Mouse (Mus musculus) heart, postnatal 0 days (tissue): Measurements from ENCODE around the gene Dync1li2.

Source experiments
- CTCF ChIP-seq: IDR thresholded peaks from 2 replicates; pipeline ENCODE4 v1.5.1; 2016; ENCODE audit warnings: antibody characterized with exemption, control low read depth, low read depth
- EP300 ChIP-seq: IDR thresholded peaks from 2 replicates; pipeline ENCODE4 v1.6.1; 2016; ENCODE audit warnings: antibody characterized with exemption, low read depth

- TF ChIP-seq CTCF (no peak), EP300 (no peak)
Measured at GRCm38 (mm10) chr8:104433191-104433842, 9.5 kb downstream of the Dync1li2 start.
